Mouse (Mus musculus): Measurements from ENCODE around the gene Dok1.

Dok1 gene

GRCm38 (mm10) chr6:83013444-83013843, 19.8 kb downstream of the Dok1 start:
- DNase-seq, result no peak

- DNase-seq, result no peak
These were observed 21.5 kb downstream of the Dok1 start for GRCm38 (mm10) chr6:83011756-83012155.

- DNase-seq, result no peak
These were observed 22.0 kb downstream of the Dok1 start for GRCm38 (mm10) chr6:83011255-83011654.

GRCm38 (mm10) chr6:83010010-83010409, 23.3 kb downstream of the Dok1 start:
- DNase-seq, result no peak

GRCm38 (mm10) chr6:83008659-83009058, 24.6 kb downstream of the Dok1 start:
- no peak for DNase-seq

- no peak for DNase-seq
These were observed 27.2 kb downstream of the Dok1 start for GRCm38 (mm10) chr6:83006114-83006513.

GRCm38 (mm10) chr6:83005444-83006011, 27.7 kb downstream of the Dok1 start:
- no peak for DNase-seq

- DNase-seq, result no peak
These were observed 28.4 kb downstream of the Dok1 start for GRCm38 (mm10) chr6:83004872-83005271.

- no peak for DNase-seq
These were observed 29.0 kb downstream of the Dok1 start for GRCm38 (mm10) chr6:83004309-83004708.

GRCm38 (mm10) chr6:83003850-83004249, 29.4 kb downstream of the Dok1 start:
- DNase-seq, result no peak

GRCm38 (mm10) chr6:83003082-83003481, 30.2 kb downstream of the Dok1 start:
- no peak for DNase-seq

GRCm38 (mm10) chr6:82999986-83000385, 33.3 kb downstream of the Dok1 start:
- DNase-seq, result no peak

GRCm38 (mm10) chr6:82998326-82998725, 34.9 kb downstream of the Dok1 start:
- DNase-seq, result no peak

- no peak for DNase-seq
These were observed 35.7 kb downstream of the Dok1 start for GRCm38 (mm10) chr6:82997511-82998102.

GRCm38 (mm10) chr6:82996740-82997315, 36.4 kb downstream of the Dok1 start:
- DNase-seq, result peak; percentile 94

- no peak for DNase-seq
These were observed 38.9 kb downstream of the Dok1 start for GRCm38 (mm10) chr6:82994372-82994771.

- DNase-seq, result no peak
These were observed 39.6 kb downstream of the Dok1 start for GRCm38 (mm10) chr6:82993696-82994095.

- DNase-seq, result no peak
These were observed 45.8 kb downstream of the Dok1 start for GRCm38 (mm10) chr6:82987411-82987971.

Measured in right cerebral cortex, adult 18-20 months (tissue).